Comparison of ENCODE assay signal across 17 mouse cellular contexts in the genomic region with DNA sequence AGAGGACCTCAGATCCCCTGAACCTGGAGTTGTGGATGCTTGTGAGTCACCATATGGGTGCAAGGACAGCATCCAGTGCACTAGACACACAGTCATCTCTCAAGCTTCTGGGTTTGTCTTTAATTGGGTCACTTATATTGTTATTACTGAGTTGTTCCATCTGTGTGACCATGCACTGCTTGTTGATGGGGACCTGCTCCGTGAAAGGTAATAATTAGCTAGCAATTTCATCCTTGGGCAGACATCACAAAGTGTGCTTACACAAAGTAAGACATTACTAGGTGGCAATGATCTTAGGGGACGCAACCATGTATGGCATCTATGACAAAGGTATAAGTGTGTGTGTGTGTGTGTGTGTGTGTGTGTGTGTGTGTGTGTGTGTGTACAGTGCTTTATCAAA. TPM values are rescaled to one million over a fixed set of nuclear protein-coding genes. Genes with fewer than 3 reads are reported as not detected.
"Had no signal": no experiment of that assay in that cellular context is flagged by ENCODE, and none has a peak within 500 bp of the region (broad histone marks: within the 10 kb centered on the region; RNA-seq: fewer than 3 reads in every experiment).

No protein-coding gene starts in this region.

- H3K36me3 ChIP-seq: limb, embryonic 15.5 days; liver, embryonic 12.5 days; midbrain, embryonic 15.5 days; neural tube, embryonic 12.5 days; stomach, embryonic 15.5 days had no signal

- H3K4me3 ChIP-seq: limb, embryonic 15.5 days; liver, embryonic 12.5 days; midbrain, embryonic 15.5 days; neural tube, embryonic 12.5 days; stomach, embryonic 15.5 days had no signal

- H3K9ac ChIP-seq: limb, embryonic 15.5 days; liver, embryonic 12.5 days; lung, embryonic 14.5 days; midbrain, embryonic 15.5 days; neural tube, embryonic 12.5 days; stomach, embryonic 15.5 days had no signal

- H3K27ac ChIP-seq: limb, embryonic 15.5 days; liver, embryonic 12.5 days; midbrain, embryonic 15.5 days; neural tube, embryonic 12.5 days; stomach, embryonic 15.5 days had no signal

- ATAC-seq: intestine, embryonic 16.5 days; liver, embryonic 12.5 days; midbrain, embryonic 15.5 days had no signal

- H3K9me3 ChIP-seq: limb, embryonic 15.5 days; liver, embryonic 12.5 days; midbrain, embryonic 15.5 days; neural tube, embryonic 12.5 days; stomach, embryonic 15.5 days had no signal

- DNase-seq: layer of hippocampus, adult 9-11 months; layer of hippocampus, postnatal 36 days; lung, embryonic 14.5 days; lung, postnatal 10 days; lung, postnatal 4 days; retina, postnatal 1 day; thymus, adult 2 months; thymus, postnatal 25 days had no signal

- H3K4me2 ChIP-seq: limb, embryonic 15.5 days; liver, embryonic 12.5 days; lung, embryonic 14.5 days; midbrain, embryonic 11.5 days; midbrain, embryonic 15.5 days; neural tube, embryonic 12.5 days; stomach, embryonic 15.5 days had no signal

- H3K4me1 ChIP-seq: limb, embryonic 15.5 days; liver, embryonic 12.5 days; midbrain, embryonic 15.5 days; neural tube, embryonic 12.5 days; stomach, embryonic 15.5 days had no signal

- H3K27me3 ChIP-seq: limb, embryonic 15.5 days; liver, embryonic 12.5 days; midbrain, embryonic 15.5 days; neural tube, embryonic 12.5 days; stomach, embryonic 15.5 days had no signal

RNA-seq across cellular contexts. Expression of gene Kap, which starts 19.1 kb away (rescaled TPM):
- polyA plus RNA-seq: intestine, embryonic 16.5 days; limb, embryonic 11.5 days; limb, embryonic 15.5 days; liver, embryonic 12.5 days; liver, embryonic 16.5 days; lung, embryonic 14.5 days; midbrain, embryonic 11.5 days; midbrain, embryonic 15.5 days; neural tube, embryonic 12.5 days; stomach, embryonic 15.5 days had no signal
